ENCODE assay signal across 8 mouse cellular contexts in genomic region chr19:34526941-34527682, GRCm38 (mm10). TPM values are rescaled to one million over a fixed set of nuclear protein-coding genes. Genes with fewer than 3 reads are reported as not detected.
DNase-seq lines count a peak whose midpoint lies in the region; ATAC-seq and TF ChIP-seq lines count a peak whose summit lies in the region.

Lipa (minus strand) TSS chr19:34527474.

- DNase-seq in MN1 (ENCODE audit: low spot score), result peak; percentile 67
- DNase-seq in cerebellum, adult 9-10 months, result peak; percentile 96
- peak; percentile 92 for DNase-seq in hindbrain, embryonic 10.5 days (ENCODE audit: low spot score)
- peak; percentile 96 for DNase-seq in layer of hippocampus, adult 9-11 months
- peak; percentile 98 for DNase-seq in lung, postnatal 0 days (ENCODE audit: low spot score)
- DNase-seq in ovary, postnatal 14 days (ENCODE audit: low spot score), result peak; percentile 90
- DNase-seq in thymus, postnatal 14 days, result peak; percentile 93

- peaks cover 9% of the 10 kb centered on the region for H3K4me1 ChIP-seq in hindbrain, embryonic 10.5 days (replicated peaks)
- H3K4me1 ChIP-seq in lung, postnatal 0 days (ENCODE audit: insufficient read depth, low read depth, low read length), result no peaks in the 10 kb centered on the region

- H3K4me2 ChIP-seq in lung, postnatal 0 days (replicated peaks; ENCODE audit: low read depth, low read length), result peak within 1 kb of the TSS; percentile 81

- no peaks in the 10 kb centered on the region for H3K27me3 ChIP-seq in hindbrain, embryonic 10.5 days (ENCODE audit: insufficient read depth, poor library complexity, severe bottlenecking)
- no peaks in the 10 kb centered on the region for H3K27me3 ChIP-seq in lung, postnatal 0 days (replicated peaks; ENCODE audit: insufficient read depth, low read length)

- TF ChIP-seq CTCF in lung, postnatal 0 days (IDR thresholded peaks at IDR 0.05), result no peak

- peak within 1 kb of the TSS; percentile 88 for H3K27ac ChIP-seq in hindbrain, embryonic 10.5 days
- H3K27ac ChIP-seq in lung, postnatal 0 days (ENCODE audit: low read length), result peak within 1 kb of the TSS; percentile 79

- H3K9ac ChIP-seq in lung, postnatal 0 days (replicated peaks; ENCODE audit: low read depth), result peak within 1 kb of the TSS; percentile 61

- H3K36me3 ChIP-seq in hindbrain, embryonic 10.5 days, result 0 out of 2 replicates have a peak, but pooled peaks cover 5% of the 10 kb centered on the region
- H3K36me3 ChIP-seq in lung, postnatal 0 days (ENCODE audit: insufficient read depth, low read length), result no peaks in the 10 kb centered on the region

- H3K4me3 ChIP-seq in hindbrain, embryonic 10.5 days, result peak within 1 kb of the TSS; percentile 81
- peak within 1 kb of the TSS; percentile 65 for H3K4me3 ChIP-seq in lung, postnatal 0 days (ENCODE audit: low read depth, low read length)

- under 1% methylated on average over 29 of the region's 29 CpGs for WGBS in hindbrain, embryonic 10.5 days
- under 1% methylated on average over 29 of the region's 29 CpGs for WGBS in lung, postnatal 0 days

- peak; percentile 100 for ATAC-seq in frontal cortex, adult (ENCODE audit: low TSS enrichment)
- peak; percentile 100 for ATAC-seq in lung, postnatal 0 days

- TF ChIP-seq EP300 in lung, postnatal 0 days (IDR thresholded peaks at IDR 0.05), result no peak

- H3K9me3 ChIP-seq in hindbrain, embryonic 10.5 days, result no peaks in the 10 kb centered on the region
- no peaks in the 10 kb centered on the region for H3K9me3 ChIP-seq in lung, postnatal 0 days (ENCODE audit: low read length)

RNA-seq across cellular contexts. Expression of gene Lipa, which starts in this region (rescaled TPM):
- 21.9 and 23.2 TPM in 2 replicates for polyA plus RNA-seq in hindbrain, embryonic 10.5 days (2016; fragmentation: Nextera tagmentation; extraction: Ambion mirVana)
- 46.4 and 54.9 TPM in 2 replicates for polyA plus RNA-seq in lung, postnatal 0 days (2015; fragmentation: Nextera tagmentation; extraction: Ambion mirVana)

Comparison
In these comparisons a context has a peak if more than half of its experiments do, and no peak if none do; other contexts are left out.
1. Peak in every context shown above with its lines: DNase-seq, ATAC-seq, H3K4me3 ChIP-seq and H3K27ac ChIP-seq.